39 mouse cellular contexts compared by ENCODE assay signal in the genomic region with DNA sequence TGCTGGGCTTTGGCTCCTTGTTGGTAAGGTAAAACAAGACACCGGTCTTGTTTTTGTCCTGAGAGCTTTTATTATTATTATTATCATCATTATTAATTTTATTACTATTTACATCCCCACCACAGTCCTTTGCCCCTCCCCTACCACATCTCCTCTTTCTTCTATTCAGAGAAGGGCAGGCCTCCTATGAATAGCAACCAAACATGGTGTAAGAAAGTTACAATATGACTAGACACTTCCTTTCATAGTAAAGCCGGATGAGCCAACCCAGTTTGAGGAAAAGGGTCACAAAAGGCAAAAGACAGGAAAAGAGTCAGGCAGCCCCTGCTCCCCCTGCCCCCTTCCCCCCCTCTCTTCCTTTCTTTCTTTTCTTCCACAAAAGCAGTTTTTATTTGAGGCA. TPM values are rescaled to one million over a fixed set of nuclear protein-coding genes. Genes with fewer than 3 reads are reported as not detected.
"Had no signal": no experiment of that assay in that cellular context is flagged by ENCODE, and none has a peak within 500 bp of the region (broad histone marks: within the 10 kb centered on the region; RNA-seq: fewer than 3 reads in every experiment).

No protein-coding gene starts in this region.

- DNase-seq: left cerebral cortex, postnatal 4 days; liver; liver, embryonic 13.5 days; liver, postnatal 0 days; lung, adult 18-20 months; lung, adult 2 months; lung, embryonic 14.5 days; lung, postnatal 10 days; lung, postnatal 36 days; lung, postnatal 4 days; midbrain, embryonic 14.5 days had no signal

- H3K27me3 ChIP-seq: limb, embryonic 12.5 days; limb, embryonic 13.5 days; limb, embryonic 15.5 days; liver, embryonic 12.5 days; liver, embryonic 13.5 days; liver, embryonic 15.5 days; lung, embryonic 15.5 days; midbrain, embryonic 12.5 days; midbrain, embryonic 13.5 days; midbrain, embryonic 15.5 days; neural tube, embryonic 12.5 days had no signal

- H3K9me3 ChIP-seq: limb, embryonic 10.5 days; limb, embryonic 12.5 days; limb, embryonic 13.5 days; limb, embryonic 15.5 days; liver, embryonic 12.5 days; liver, embryonic 13.5 days; liver, embryonic 15.5 days; lung, embryonic 15.5 days; megakaryocyte, embryonic 14.5 days; midbrain, embryonic 10.5 days; midbrain, embryonic 12.5 days; midbrain, embryonic 13.5 days; midbrain, embryonic 15.5 days; neural tube, embryonic 12.5 days had no signal

- ATAC-seq: liver, embryonic 12.5 days; liver, postnatal 0 days; midbrain, embryonic 13.5 days; midbrain, embryonic 15.5 days; midbrain, embryonic 16.5 days had no signal

- H3K9ac ChIP-seq: limb, embryonic 12.5 days; limb, embryonic 13.5 days; limb, embryonic 15.5 days; liver, embryonic 12.5 days; liver, embryonic 13.5 days; liver, embryonic 14.5 days; liver, embryonic 15.5 days; liver, postnatal 0 days; lung, embryonic 14.5 days; lung, embryonic 15.5 days; midbrain, embryonic 12.5 days; midbrain, embryonic 13.5 days; midbrain, embryonic 15.5 days; neural tube, embryonic 12.5 days had no signal

- H3K27ac ChIP-seq: limb, embryonic 10.5 days; limb, embryonic 12.5 days; limb, embryonic 13.5 days; limb, embryonic 15.5 days; liver, embryonic 12.5 days; liver, embryonic 13.5 days; liver, embryonic 14.5 days; liver, embryonic 15.5 days; lung, embryonic 15.5 days; macrophage; midbrain, embryonic 10.5 days; midbrain, embryonic 12.5 days; midbrain, embryonic 13.5 days; midbrain, embryonic 15.5 days; neural tube, embryonic 12.5 days had no signal

- H3K4me3 ChIP-seq: limb, embryonic 10.5 days; limb, embryonic 12.5 days; limb, embryonic 13.5 days; limb, embryonic 15.5 days; liver, embryonic 12.5 days; liver, embryonic 13.5 days; liver, embryonic 15.5 days; lung, embryonic 15.5 days; megakaryocyte, embryonic 14.5 days; midbrain, embryonic 10.5 days; midbrain, embryonic 12.5 days; midbrain, embryonic 13.5 days; midbrain, embryonic 15.5 days; myocyte; neural tube, embryonic 12.5 days had no signal

- H3K4me2 ChIP-seq: limb, embryonic 12.5 days; limb, embryonic 13.5 days; limb, embryonic 15.5 days; liver, embryonic 11.5 days; liver, embryonic 12.5 days; liver, embryonic 13.5 days; liver, embryonic 15.5 days; lung, embryonic 14.5 days; lung, embryonic 15.5 days; midbrain, embryonic 11.5 days; midbrain, embryonic 12.5 days; midbrain, embryonic 13.5 days; midbrain, embryonic 15.5 days; neural tube, embryonic 12.5 days had no signal

- H3K4me1 ChIP-seq: limb, embryonic 12.5 days; limb, embryonic 13.5 days; limb, embryonic 15.5 days; liver, embryonic 12.5 days; liver, embryonic 13.5 days; liver, embryonic 15.5 days; lung, embryonic 15.5 days; neural tube, embryonic 12.5 days had no signal

- H3K36me3 ChIP-seq: limb, embryonic 10.5 days; limb, embryonic 12.5 days; limb, embryonic 13.5 days; limb, embryonic 15.5 days; liver, embryonic 12.5 days; liver, embryonic 13.5 days; liver, embryonic 15.5 days; lung, embryonic 15.5 days; midbrain, embryonic 10.5 days; midbrain, embryonic 12.5 days; midbrain, embryonic 13.5 days; midbrain, embryonic 15.5 days; neural tube, embryonic 12.5 days had no signal

RNA-seq across cellular contexts. Expression of gene Boll, which starts 17.3 kb away (rescaled TPM):
- total RNA-seq: left cerebral cortex, postnatal 10 days; left cerebral cortex, postnatal 14 days; left cerebral cortex, postnatal 36 days; left cerebral cortex, postnatal 4 days; liver, adult 2 months; monocyte, adult 5-6 weeks had no signal
- polyA plus RNA-seq: limb, embryonic 11.5 days; liver, adult 2 months; liver, embryonic 14.5 days; liver, embryonic 16.5 days; lung, embryonic 14.5 days; macrophage; midbrain, embryonic 14.5 days; midbrain, embryonic 15.5 days; midbrain, embryonic 16.5 days; midbrain, postnatal 0 days; myocyte had no signal

RNA-seq across cellular contexts. Expression of gene Plcl1, which starts 25.2 kb away (rescaled TPM):
- total RNA-seq: megakaryocyte-erythroid progenitor cell, adult 5-6 weeks had no signal
